Mouse (Mus musculus) heart, embryonic 14.5 days (tissue): ENCODE results near the gene Ttbk1. TPM values are rescaled to one million over a fixed set of nuclear protein-coding genes. Genes with fewer than 3 reads are reported as not detected.

Source experiments
- ATAC-seq: fragments of 200-750 bp; cut with Nextera tagmentation; 2 replicates; pipeline ENCODE4 v1.8.0; 2017; ENCODE audit warnings: low read depth, moderate TSS enrichment; ENCODE audit not compliant: insufficient number of reproducible peaks, insufficient read depth, low FRiP score
- H3K27ac ChIP-seq, 2 experiments: fragments of 200-500 bp in 1 of 2; fragments of 300-500 bp in 1 of 2; sonication (generic) in 1 of 2; replicated peaks in 1 of 2; 2 replicates each; pipeline ENCODE4 v1.5.1; 2012 to 2014; ENCODE audit warnings: low read depth in 2 of 2, low read length in 2 of 2, control low read depth in 1 of 2, mild to moderate bottlenecking in 1 of 2, mixed read lengths in 1 of 2; ENCODE audit not compliant: control insufficient read depth in 1 of 2, insufficient read depth in 1 of 2
- H3K27me3 ChIP-seq: fragments of 300-500 bp; sonication (generic); 2 replicates; pipeline ENCODE4 v1.6.1; 2014; ENCODE audit warnings: mild to moderate bottlenecking, low read length, control low read depth; ENCODE audit not compliant: control insufficient read depth, insufficient read depth
- H3K36me3 ChIP-seq: fragments of 300-500 bp; sonication (generic); 2 replicates; pipeline ENCODE4 v1.6.1; 2014; ENCODE audit warnings: mild to moderate bottlenecking, control low read depth, low read length, mixed read lengths; ENCODE audit not compliant: control insufficient read depth, insufficient read depth
- H3K4me1 ChIP-seq, 2 experiments: fragments of 200-500 bp in 1 of 2; fragments of 300-500 bp in 1 of 2; sonication (generic) in 1 of 2; 2 replicates each; pipeline ENCODE4 v1.6.1; 2012 to 2014; ENCODE audit warnings: low read length in 2 of 2, control low read depth in 1 of 2, mixed read lengths in 1 of 2; ENCODE audit not compliant: control insufficient read depth in 2 of 2, insufficient read depth in 2 of 2
- H3K4me2 ChIP-seq: fragments of 300-500 bp; sonication (generic); 2 replicates; pipeline ENCODE4 v1.6.1; 2014; ENCODE audit warnings: mild to moderate bottlenecking, low read length
- H3K4me3 ChIP-seq, 2 experiments: fragments of 200-500 bp in 1 of 2; fragments of 300-500 bp in 1 of 2; sonication (generic) in 1 of 2; 2 replicates each; pipeline ENCODE4 v1.5.1; 2012 to 2014; ENCODE audit warnings: low read length in 2 of 2, mild to moderate bottlenecking in 2 of 2, control low read depth in 1 of 2, low read depth in 1 of 2, moderate library complexity in 1 of 2; ENCODE audit not compliant: control insufficient read depth in 1 of 2, insufficient read depth in 1 of 2
- H3K9ac ChIP-seq: fragments of 300-500 bp; sonication (generic); 2 replicates; pipeline ENCODE4 v1.6.1; 2014; ENCODE audit warnings: mild to moderate bottlenecking, low read length
- H3K9me3 ChIP-seq: fragments of 300-500 bp; sonication (generic); 2 replicates; pipeline ENCODE4 v1.6.1; 2016; ENCODE audit warnings: low read length, control low read depth; ENCODE audit not compliant: control insufficient read depth
- WGBS: fragments of 180-500 bp; shearing (Covaris S2); extraction: QIAGEN DNeasy Blood & Tissue Kit; methylation state at CpG from one replicate; pipeline ENCODE4 v1.1.7; 2014; 5-methylcytosine and 5-hydroxymethylcytosine counted together
- polyA plus RNA-seq: library from polyadenylated mRNA; unstranded; fragments of >200 nt; fragmentation: Nextera tagmentation; extraction: Ambion mirVana; gene quantifications from 2 replicates; pipeline ENCODE4 v1.2.1, GENCODE M21; 2014

The Ttbk1 gene
- polyA plus RNA-seq, 1 experiment from 2014 or later, result 0.16 TPM

GRCm38 (mm10) chr17:46467830-46468229 lies 19.6 kb downstream of the Ttbk1 start:
- WGBS, result 76% methylated on average over 9 of the region's 9 CpGs
- peaks cover 11% of the 10 kb centered on the region; the same call in 1 of the 2 replicates for H3K27me3 ChIP-seq
- no peak overlapping the region for H3K9ac ChIP-seq
- no peak overlapping the region for H3K4me2 ChIP-seq
- no peak overlapping the region for H3K27ac ChIP-seq
- ATAC-seq, result no peak
- H3K4me1 ChIP-seq, result no peaks in the 10 kb centered on the region
- H3K4me3 ChIP-seq, result no peak overlapping the region
- no peaks in the 10 kb centered on the region for H3K36me3 ChIP-seq
- H3K9me3 ChIP-seq, result no peaks in the 10 kb centered on the region

- Histone ChIP-seq H3K9ac (no peak overlapping the region), H3K4me1 (peaks cover 29 to 32% of the 10 kb centered on the region in 2 experiments), H3K27ac (no peak overlapping the region), H3K4me2 (no peak overlapping the region), H3K9me3 (no peaks in the 10 kb centered on the region), H3K4me3 (no peak overlapping the region), H3K27me3 (peaks cover 32% of the 10 kb centered on the region), H3K36me3 (no peaks in the 10 kb centered on the region)
- WGBS, result 28% methylated on average over 5 of the region's 5 CpGs
- no peak for ATAC-seq
These were observed 25.2 kb downstream of the Ttbk1 start for GRCm38 (mm10) chr17:46462226-46462625.

- WGBS, result 11% methylated on average over 8 of the region's 8 CpGs
- no peak for ATAC-seq
- no peak overlapping the region for H3K27ac ChIP-seq
- H3K4me1 ChIP-seq, result peaks cover 29 to 32% of the 10 kb centered on the region in 2 experiments
- H3K36me3 ChIP-seq, result no peaks in the 10 kb centered on the region
- H3K4me3 ChIP-seq, result peak overlapping the region; percentile 32 to 43
- peak overlapping the region; percentile 68 for H3K9ac ChIP-seq
- no peaks in the 10 kb centered on the region for H3K9me3 ChIP-seq
- peaks cover 36% of the 10 kb centered on the region for H3K27me3 ChIP-seq
- peak overlapping the region; percentile 85 for H3K4me2 ChIP-seq
These were observed 26.1 kb downstream of the Ttbk1 start for GRCm38 (mm10) chr17:46461347-46461746.

GRCm38 (mm10) chr17:46460673-46461072 lies 26.8 kb downstream of the Ttbk1 start:
- peaks cover 42% of the 10 kb centered on the region for H3K27me3 ChIP-seq
- WGBS, result 0% methylated on average over 31 of the region's 32 CpGs
- H3K4me2 ChIP-seq, result peak overlapping the region; percentile 85
- no peak overlapping the region for H3K27ac ChIP-seq
- no peaks in the 10 kb centered on the region for H3K36me3 ChIP-seq
- peaks cover 31 to 38% of the 10 kb centered on the region in 2 experiments for H3K4me1 ChIP-seq
- peak overlapping the region; percentile 32 to 43 for H3K4me3 ChIP-seq
- H3K9ac ChIP-seq, result peak overlapping the region; percentile 68
- no peak for ATAC-seq
- no peaks in the 10 kb centered on the region for H3K9me3 ChIP-seq

GRCm38 (mm10) chr17:46458439-46458838 lies 29.0 kb downstream of the Ttbk1 start:
- peak overlapping the region; percentile 50 to 66 for H3K27ac ChIP-seq
- no peaks in the 10 kb centered on the region for H3K9me3 ChIP-seq
- ATAC-seq, result peak; percentile 40
- no peak overlapping the region for H3K9ac ChIP-seq
- WGBS, result 9% methylated on average over 3 of the region's 3 CpGs
- H3K4me3 ChIP-seq, result no peak overlapping the region
- no peaks in the 10 kb centered on the region for H3K36me3 ChIP-seq
- H3K4me1 ChIP-seq, result peaks cover 43 to 56% of the 10 kb centered on the region in 2 experiments
- H3K4me2 ChIP-seq, result peak overlapping the region; percentile 34
- peaks cover 48% of the 10 kb centered on the region for H3K27me3 ChIP-seq

GRCm38 (mm10) chr17:46457791-46458190 lies 29.7 kb downstream of the Ttbk1 start:
- Histone ChIP-seq H3K27ac (peak overlapping the region; percentile 11 to 66), H3K36me3 (no peaks in the 10 kb centered on the region), H3K4me3 (no peak overlapping the region), H3K4me1 (peaks cover 45 to 56% of the 10 kb centered on the region in 2 experiments), H3K9me3 (no peaks in the 10 kb centered on the region), H3K9ac (no peak overlapping the region), H3K4me2 (peak overlapping the region; percentile 34), H3K27me3 (peaks cover 53% of the 10 kb centered on the region)
- WGBS, result 14% methylated on average over 10 of the region's 10 CpGs
- no peak for ATAC-seq

- ATAC-seq, result no peak
These were observed 32.3 kb downstream of the Ttbk1 start for GRCm38 (mm10) chr17:46455110-46455691.

GRCm38 (mm10) chr17:46454539-46454938 lies 32.9 kb downstream of the Ttbk1 start:
- H3K4me2 ChIP-seq, result peak overlapping the region; percentile 88
- H3K9me3 ChIP-seq, result no peaks in the 10 kb centered on the region
- no peak overlapping the region for H3K27ac ChIP-seq
- H3K27me3 ChIP-seq, result peaks cover 43% of the 10 kb centered on the region
- peak overlapping the region; percentile 31 to 49; a peak in 3 of 4 replicates for H3K4me3 ChIP-seq
- no peak for ATAC-seq
- H3K36me3 ChIP-seq, result no peaks in the 10 kb centered on the region
- 3% methylated on average over 9 of the region's 9 CpGs for WGBS
- peak overlapping the region; percentile 64 for H3K9ac ChIP-seq
- peaks cover 30 to 38% of the 10 kb centered on the region in 2 experiments for H3K4me1 ChIP-seq

More at GRCm38 (mm10) chr17:46455110-46455691, 32.3 kb downstream of the Ttbk1 start:
- Histone ChIP-seq H3K36me3 (no peaks in the 10 kb centered on the region), H3K9ac (peak overlapping the region; percentile 64), H3K9me3 (no peaks in the 10 kb centered on the region), H3K4me1 (peaks cover 32 to 38% of the 10 kb centered on the region in 2 experiments), H3K27ac (no peak overlapping the region), H3K27me3 (peaks cover 48% of the 10 kb centered on the region), H3K4me2 (peak overlapping the region; percentile 88), H3K4me3 (peak overlapping the region; percentile 40 to 49)
- WGBS, result 1% methylated on average over 32 of the region's 33 CpGs
